Mouse (Mus musculus) 3T3-L1 (cell line): ENCODE data around the gene Fam221a.
A peak's percentile ranks its signal among the peaks of the same experiment; 100 is the strongest.

Experiments
- DNase-seq: peaks from one replicate; pipeline ENCODE4 v3.0.0-alpha.2; 2015; ENCODE audit warnings: low read depth, low spot score

Gene Fam221a

DNA sequence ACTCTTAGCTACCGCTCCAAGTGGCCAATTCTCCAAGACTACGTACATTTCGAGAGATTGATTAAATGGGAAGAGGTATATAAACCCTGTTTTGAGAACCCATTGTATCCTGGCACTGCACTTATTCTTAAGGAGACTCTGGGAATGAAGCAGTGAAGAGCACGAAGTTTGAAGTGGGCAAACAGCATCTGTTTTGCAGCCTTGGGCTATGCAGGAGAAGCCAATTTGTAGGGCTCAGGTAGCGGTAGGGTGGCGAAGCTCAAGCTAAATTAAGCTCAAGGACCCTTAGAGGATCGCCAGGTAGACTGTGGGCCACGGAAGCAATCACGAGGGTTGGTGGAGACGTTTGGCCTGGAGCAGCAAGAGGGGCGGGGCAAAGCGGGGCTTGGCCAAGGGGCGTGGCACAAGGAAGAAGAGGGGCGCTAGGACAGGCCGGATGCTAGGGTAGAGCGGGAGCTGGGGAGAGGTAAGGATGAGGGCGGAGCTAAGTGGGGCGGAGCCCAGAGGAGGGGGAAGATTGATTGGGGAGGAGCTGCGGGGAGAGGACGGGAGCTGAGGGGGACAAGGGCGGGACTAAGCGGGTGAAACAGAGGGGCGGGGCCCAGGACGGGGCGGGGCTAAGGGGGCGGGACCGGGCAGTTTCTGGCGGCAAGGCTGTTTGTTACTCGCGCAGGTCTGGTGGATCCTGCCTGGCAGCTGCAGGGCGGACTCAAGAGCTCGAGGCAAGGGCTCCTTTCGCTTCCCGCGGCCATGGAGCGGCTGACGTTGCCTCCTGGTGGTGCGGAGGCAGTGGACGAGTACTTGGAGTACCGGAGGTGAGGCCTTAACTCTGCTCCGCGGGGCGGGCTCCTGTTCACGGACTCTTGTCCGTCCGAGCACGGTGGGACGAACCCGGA is at the start of gene Fam221a:
Gene Fam221a (plus strand): TSS at position 581 of the 896 bp plus-strand sequence.
- DNase-seq: peak; percentile 64

DNA sequence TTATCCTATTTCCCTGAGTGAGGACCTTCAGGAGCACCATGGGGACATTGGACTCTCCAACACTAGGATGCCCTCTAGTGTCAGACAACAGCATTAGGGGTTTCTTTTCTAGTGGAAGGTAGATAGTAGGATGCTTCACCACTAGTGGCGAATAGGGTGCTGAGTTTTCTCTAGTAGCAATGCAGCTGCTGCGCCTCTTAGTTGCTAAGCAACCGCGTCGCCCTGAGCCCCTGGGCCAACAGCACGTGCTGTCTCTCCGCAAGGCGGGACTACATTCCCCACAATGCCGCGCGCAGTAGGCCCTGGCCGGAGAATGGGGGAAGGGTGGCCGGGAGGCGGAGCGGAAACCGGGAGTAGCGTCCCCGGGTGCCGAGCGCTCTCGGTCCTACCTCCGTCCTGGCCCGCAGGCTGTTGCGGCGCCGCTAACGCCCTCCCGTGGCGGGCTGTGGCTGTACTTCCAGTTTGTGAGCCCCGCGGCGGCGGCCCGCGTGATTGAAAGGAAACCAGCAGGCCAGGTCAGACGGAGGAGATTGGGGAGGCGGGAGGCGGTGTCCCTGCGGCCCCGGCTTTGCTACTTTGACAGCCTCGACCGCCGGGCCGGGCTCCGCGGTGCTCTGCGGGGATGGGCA is 48.5 kb upstream of the Fam221a start, which contains the start of gene Ccdc126:
Gene Ccdc126 (plus strand): TSS at position 309 of the 629 bp plus-strand sequence.
- peak; percentile 99 for DNase-seq

DNA sequence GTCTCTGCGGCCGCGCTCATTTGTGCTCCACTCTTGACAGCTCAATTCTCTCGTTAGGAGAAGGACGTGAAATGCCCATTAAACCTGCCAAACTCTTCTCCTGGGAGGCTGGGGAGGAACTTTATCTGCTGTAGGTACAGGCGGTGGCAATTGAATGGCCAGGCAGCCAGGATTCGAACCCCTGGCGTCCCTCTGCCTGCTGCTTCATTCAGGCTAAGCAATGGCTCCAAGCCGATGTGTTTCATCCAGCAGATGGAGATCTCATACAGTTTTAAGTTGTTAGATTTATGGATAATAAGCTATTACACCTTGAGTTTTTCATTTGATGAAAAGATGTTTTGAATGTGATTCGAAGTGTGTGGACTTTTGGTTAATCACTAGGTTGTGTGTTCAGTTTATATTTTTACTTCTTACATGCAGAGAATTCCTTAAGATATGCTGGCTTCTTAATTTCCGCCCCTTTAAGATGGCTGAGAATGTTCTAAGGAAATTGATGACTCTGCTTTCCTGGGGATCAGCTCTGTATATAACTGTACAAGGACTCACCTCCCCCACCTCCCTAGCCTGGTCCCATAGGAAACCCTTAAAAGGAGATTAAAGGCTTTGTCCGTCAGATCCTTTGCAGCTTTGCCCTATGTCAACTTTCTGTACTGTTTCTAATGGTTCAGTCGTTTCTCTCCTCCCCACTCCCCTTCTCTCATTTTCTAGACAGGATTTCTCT is 47.8 kb upstream of the Fam221a start:
- peak; percentile 50 for DNase-seq

DNA sequence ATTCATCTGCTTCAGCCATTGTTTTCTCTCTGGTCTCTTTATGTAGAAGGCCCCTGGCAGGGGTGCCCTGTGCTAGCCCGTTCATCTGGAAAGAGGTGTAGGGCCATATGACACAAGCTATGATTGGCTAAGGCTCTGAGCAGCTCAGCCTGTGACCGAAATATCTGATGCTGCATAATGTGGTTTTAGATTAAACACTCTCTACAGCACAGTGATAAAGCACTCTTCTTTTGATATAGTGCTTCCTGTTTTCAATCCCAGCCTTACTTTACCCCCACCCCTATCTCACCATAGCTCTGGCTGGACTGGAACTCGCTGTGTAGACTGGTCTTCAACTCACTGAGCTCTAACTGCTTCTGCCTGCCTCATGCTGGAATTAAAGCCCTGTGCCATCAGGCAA is 46.2 kb upstream of the Fam221a start:
- DNase-seq: no peak

DNA sequence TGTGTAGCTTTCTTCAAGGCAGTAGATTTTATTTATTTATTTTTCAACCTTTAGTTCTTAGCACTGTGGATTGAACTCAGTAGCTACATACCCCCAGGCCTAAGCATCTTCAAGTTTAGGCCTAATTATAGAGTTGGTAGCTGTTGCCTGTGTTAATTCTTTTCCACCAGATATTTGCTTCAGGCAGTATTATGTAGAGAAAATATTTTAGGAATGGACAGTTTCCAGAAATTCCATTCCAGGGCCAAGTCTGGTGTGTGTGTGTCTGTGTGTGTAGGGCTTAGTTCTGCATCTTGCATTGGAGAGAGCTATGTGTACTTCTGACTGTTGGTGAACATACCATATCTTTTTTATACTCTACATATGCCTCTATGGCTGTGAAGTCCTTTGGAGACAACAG is 45.5 kb upstream of the Fam221a start:
- DNase-seq: peak; percentile 56

DNA sequence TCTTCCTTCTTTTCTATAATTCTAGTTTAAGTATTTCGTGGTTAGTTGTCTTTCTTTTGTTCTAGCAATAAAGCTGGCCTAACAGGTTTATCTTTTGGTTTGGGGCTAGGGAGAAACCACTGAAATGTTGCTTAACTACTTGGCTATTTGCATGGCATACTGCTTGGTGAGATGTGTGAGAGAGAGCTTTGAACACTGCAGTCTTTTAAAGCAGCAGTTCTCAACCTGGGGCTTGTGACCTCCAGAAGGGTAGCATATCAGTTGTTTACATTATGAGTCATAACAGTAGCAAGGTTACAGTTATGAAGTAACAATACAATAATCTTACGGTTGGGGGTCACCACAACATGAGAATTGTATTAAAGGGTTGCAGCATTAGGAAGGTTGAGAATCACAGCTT is 44.6 kb upstream of the Fam221a start:
- peak; percentile 41 for DNase-seq

DNA sequence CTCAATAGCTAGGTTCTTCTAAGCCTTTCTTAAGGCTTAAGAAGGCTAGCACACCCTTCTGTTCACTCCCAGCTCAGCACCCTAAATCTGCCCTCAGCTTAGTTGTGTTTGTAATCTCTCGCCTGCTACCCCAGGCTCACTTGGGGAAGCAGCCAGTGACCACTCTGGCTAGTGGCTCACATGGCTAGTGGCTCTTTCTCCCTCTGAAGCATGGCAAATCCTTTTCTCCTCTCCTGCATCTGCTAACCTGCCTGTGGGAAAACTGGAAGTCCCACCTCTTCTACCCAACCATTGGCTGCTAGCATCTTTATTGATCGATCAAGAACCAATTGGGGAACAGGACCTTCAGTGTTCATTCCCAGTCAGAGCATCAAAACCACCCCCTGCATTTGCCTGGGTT is 43.0 kb upstream of the Fam221a start:
- DNase-seq: no peak

DNA sequence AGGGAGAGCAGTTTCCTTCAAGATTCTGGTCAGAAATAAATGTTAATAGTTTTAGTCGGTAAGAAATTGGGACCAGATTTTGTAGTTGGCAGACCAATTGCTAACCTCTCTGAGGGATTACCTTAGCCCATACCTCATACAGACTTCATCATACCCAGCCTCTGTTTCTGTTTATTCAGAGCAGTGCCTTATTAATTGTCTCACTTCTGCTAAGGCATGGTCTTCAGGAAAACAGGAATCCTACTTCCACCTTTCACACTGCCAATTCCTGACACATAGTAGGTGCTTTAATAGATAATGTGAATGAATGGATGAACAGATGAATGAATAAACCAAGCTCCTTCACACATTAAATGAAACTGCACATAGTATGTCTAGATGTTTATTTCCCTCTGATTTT is 42.2 kb upstream of the Fam221a start:
- no peak for DNase-seq

DNA sequence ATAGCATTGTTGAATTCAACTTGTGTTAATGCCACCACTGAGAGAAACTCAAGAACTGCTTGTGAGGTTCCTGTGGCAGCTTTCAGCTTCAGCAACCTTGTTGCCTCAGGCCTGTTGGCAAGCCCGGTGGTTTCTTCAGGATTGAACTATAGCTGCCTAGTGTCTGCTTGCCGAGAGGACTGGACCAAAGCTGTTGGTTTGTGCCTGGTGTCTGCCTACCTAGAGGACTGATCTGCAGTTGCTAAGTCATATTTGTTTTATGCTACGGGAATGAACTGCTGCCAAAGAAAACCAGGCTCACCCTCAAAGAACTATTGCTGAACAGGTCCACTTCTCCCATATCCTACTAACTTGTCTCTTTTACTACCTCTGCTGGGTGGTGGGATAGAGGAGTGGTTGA is 40.7 kb upstream of the Fam221a start:
- no peak for DNase-seq

DNA sequence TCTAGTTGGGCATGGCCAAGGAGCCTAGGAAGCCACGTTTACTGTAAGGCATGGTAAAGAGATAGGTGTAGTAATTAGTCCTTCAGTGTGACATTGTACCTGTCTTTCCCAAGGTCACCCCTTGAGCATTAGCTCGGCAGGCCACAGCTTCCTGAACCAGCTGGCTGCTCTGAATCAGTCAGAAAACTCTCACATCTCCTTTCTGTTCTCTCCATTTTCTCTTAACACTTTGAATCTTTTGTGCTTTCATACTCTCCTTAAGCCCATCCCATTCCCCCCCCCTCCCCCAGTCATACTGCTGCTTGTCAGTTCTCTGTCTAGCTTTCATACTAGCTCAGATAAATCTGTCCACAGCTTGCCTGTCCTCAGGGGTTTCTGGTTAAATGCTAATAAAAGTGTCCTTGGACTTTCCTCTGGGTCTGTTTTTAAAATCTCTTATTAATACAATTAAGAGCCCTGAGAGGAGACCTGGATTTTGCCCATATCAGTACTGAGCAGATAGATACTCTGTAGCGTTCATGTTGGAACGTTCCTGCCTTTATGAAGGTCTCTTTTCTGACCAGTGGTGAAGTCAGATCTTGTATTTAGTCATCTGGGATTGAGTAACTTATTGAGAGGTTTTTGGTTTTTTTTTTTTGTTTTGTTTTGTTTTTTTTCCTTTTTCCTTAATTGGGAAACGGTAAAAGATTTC is 36.0 kb upstream of the Fam221a start:
- DNase-seq: no peak

DNA sequence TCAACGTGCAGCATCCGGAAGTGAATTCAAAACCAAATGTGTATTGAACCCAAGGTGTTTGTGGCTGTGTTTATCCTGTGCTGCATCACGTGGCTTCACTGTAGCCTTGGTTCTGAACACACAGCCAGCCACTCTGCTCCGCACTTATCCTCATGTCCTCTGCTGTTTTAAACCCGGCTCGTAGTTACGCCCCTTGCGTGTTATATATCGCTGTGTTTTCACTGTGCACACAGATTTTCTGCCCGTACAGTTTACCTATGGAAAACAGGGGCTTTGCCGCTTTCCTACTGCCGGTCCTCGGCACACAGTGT is 35.5 kb upstream of the Fam221a start:
- no peak for DNase-seq

DNA sequence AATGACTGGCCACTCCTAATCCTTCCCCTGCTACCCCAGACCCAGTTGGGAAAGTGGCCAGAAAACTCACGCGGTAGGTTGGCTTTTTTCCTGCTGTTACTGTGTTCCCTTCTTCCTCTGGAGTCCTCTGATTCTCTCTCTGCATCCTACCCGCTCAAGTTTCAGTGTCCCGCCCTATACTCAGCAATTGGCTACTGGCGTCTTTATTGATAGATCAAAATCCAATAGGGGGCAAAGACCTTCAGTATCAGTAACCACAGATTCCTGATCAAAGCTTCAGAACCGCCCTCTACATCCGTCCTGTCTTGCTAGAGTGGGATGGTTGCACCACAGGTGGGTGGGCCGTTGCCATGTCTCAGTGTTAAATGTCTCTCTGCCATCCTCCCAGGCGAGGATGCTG is 29.0 kb upstream of the Fam221a start:
- DNase-seq: no peak

DNA sequence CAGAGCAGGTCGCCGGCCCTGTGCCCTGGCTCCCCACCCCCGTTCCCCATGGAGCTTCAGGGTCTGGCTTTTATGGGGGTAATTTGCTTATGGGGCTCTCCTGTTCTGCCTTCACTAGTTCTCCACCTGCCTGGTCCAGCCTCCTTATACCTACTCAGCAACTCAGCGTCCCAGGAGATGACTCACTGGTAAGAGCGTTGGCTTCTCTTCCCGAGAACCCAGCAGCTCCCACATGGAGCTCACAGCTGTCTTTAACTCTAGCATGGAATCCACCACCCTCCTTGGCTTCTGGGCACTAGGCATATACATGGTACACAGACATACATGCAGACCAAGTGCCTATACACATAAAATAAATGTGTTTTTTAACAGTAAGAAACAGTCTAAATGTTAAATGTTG is 28.4 kb upstream of the Fam221a start:
- no peak for DNase-seq

DNA sequence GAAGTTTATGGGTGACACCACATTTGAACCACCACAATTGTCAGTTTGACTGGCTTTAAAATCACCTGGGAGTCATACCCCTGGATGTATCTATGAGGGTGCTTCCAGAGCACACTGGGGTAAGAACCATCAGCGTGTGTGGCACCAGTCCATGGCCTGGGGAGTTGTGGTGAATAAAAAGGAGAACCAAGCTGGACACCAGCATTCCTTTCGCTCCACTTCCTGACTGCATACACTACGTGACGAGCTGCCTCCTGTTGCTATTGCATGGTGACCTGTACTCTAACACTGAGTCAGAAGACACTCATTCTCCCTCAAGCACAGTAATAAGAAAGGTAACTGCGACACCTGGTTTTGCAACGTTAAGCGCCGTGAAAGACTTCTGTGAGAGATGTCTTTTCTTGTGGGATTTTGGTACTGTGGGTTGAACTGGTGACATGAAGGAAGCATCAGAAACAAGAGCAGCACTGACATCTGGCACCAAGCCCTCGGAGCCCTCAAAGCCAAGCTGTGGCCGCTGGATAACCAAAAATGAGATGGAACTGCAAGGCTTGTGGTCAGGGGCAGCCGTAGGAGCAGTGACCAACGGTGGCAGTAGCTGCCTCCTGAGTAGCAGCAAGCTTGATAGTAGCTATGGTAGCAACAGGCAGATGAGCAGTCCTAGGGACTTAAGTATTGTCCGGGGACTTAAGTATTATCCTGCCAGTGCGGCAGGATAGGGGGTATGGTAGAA is 23.6 kb upstream of the Fam221a start:
- no peak for DNase-seq

DNA sequence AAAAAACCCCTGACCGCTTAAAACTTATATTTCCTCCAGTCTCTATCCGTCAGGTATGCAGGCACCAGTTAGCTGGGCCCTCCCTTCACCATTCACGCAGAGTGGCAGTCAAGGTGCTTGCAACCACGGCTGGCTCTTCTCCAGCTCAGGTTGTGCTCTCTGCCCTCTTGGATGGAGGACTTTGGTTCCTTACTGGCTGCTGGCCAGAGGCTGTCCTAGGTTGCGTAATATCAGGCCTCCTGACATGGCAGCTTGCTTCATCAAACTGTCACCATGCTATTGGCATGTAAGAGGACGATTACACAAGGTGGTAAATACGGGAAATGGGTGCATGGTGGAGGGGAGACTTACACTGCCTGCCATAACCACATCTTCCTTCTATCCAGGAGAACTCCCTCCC is 17.7 kb upstream of the Fam221a start:
- DNase-seq: no peak

DNA sequence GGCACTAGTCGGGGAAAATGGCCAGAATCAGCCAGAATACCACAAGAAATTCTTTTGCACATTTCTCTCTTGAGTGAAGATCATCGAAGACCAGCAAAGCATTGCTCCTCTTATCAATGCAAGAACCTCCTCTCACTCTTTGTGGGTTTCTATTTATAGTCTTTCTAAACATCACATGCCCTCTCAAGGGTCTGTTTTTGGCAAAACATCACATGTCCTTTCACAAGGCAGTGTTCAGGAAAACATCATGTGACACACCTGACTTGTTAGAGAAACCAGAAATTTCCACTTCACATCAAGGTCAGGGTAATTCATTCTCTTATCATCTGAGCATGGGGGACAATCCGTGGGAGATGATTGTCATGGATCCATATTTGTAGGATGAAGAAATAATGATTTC is 12.9 kb upstream of the Fam221a start:
- no peak for DNase-seq

DNA sequence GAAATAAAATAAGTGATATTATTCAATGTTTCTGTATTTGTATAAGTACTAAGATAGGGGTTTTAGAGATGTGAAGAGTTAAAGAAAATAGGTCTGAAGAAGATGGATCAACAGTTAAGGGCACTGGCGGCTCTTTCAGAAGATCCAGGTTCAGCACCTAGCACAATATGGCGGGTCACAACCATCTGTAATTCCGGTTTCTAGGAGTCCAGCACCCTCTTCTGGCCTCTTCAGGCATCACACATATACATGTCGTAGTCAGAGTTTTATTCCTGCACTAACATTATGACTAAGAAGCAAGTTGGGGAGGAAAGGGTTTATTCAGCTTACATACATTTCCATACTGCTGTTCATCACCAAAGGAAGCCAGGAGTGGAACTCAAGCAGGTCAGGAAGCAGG is 12.4 kb upstream of the Fam221a start:
- peak; percentile 23 for DNase-seq

DNA sequence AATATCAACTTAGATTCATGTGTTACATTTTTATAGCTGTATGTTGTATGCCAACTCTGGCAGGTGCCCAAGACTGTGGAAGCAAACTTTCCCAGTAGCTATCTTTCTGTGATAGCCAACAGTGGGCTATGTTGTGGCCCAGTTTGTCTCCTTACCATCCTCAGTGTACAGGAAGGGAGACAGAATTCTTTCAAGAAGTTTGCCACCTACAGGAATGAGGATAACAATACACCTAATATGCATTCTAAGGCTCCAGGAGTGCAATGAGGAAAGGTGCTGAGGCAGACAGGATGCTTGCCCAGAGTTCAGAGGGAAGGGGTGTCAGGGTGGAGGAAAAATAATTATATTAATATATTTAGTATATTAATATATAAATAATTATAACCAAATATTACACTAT is 7.1 kb upstream of the Fam221a start:
- peak; percentile 40 for DNase-seq

DNA sequence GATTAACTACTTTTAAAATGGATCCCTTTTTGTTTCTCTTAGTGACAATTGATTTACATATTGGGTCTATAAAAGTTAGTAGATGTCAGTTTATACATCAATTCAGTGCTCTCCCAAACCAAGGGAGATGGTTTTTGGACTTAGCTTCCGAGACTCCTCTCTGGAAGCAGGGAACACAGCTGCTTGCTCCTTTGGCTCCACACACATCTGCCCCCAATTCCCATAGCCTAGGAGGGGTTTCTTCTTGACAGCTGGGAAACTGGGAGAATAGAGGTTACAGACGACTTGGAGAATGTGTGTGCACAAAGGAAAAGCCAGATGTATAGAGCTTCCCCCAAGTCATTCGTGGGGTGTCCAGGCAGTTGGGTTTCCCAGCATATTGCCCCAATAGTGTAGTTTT is 673 bp downstream of the Fam221a start:
- DNase-seq: no peak

DNA sequence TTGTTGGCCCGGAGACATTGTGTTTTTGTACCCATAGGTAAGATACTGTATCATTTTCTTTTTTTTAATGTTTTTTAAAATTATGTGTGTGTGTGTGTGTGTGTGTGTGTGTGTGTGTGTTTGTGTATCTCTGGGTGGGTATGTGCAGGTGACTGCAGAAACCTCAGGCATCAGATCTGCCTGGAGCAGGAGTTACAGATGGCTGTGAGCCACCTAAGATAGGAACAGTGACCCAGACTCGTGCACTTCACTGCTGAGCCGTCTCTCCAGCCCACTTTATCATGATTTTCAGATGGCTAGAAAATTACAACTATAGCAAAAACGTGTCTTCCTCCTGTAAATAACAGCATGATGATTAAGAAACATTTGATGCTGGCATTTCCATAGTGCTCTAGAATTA is 5.2 kb downstream of the Fam221a start:
- DNase-seq: no peak

DNA sequence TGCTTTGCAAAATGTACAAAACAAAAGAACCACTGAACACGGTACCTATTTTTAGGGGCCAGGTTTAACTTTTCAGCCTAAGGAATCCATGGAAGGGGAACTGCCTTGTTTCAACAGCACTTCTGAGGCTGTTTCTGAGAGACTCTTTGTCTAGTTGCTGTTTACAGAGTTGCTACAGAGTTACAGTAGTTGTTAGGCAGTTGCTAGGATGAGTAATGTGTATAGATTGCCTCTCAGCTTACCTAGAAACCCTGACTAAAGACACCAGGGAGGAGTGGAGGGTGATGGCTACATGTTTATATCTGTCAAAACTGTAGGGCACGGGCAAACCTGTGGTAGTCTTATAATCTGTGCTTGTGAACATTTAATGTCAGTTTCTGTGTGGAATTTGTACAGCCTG is 6.4 kb downstream of the Fam221a start:
- peak; percentile 14 for DNase-seq
